Mouse (Mus musculus) ES-Bruce4 (cell line): ENCODE data around the gene Edrf1.

Source experiments
- CTCF ChIP-seq: IDR thresholded peaks from one replicate; pipeline ENCODE4 v1.8.1; 2011; ENCODE audit warnings: low read depth, low read length
- EP300 ChIP-seq: IDR thresholded peaks from 2 replicates; pipeline ENCODE4 v1.6.1; 2011; ENCODE audit warnings: low read depth, low read length; ENCODE audit not compliant: insufficient read depth
- POLR2A ChIP-seq: IDR thresholded peaks from one replicate; pipeline ENCODE4 v1.8.1; 2011; ENCODE audit warnings: low read length; ENCODE audit not compliant: insufficient read depth

DNA sequence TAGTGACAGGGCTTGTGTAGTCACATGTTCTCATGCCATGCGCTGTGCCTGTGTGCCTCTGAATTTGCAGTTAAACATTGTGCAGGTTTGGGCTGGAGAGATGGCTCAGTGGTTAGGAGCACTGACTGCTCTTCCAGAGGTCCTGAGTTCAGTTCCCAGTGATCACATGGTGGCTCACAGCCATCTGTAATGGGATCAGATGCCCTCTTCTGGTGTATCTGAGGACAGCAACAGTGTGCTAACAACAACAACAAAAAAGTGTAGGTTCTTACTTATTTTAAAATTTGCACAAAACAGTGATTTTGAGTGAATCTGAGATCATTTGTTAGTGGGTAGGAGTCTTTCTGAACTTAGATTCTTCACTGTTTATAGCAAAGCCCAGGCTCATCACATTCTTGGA is 81.2 kb downstream of the Edrf1 start:
- TF ChIP-seq POLR2A (no peak), CTCF (no peak), EP300 (no peak)
